In the genomic region with DNA sequence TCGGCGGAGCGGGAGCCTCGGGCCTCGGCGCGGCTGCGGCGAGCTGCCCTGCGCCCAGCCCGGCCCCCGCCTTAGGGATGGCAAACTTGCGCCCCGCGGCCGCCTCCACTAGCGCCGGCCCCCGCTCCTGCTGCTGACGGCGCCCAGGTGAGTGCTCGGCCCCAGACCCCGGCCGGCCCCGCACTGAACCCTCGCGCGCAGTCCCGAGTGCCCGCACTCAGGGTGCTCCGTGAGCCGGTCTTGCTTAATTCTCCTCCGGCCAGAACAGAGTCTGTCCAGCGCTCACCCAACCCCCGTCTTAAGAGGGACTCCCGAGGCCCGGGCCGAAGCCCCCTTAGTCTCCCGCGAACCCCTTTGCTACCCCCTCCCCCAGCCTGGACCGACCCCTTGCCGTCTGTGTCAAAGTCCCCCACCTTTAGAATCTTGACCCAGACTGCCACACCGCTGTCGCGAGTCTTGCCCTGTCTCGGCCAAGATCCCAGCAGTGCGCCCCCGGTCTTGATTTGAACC, we compare ENCODE assay signal across 7 mouse cellular contexts. TPM values are rescaled to one million over a fixed set of nuclear protein-coding genes. Genes with fewer than 3 reads are reported as not detected.
DNase-seq lines count a peak whose midpoint lies in the region; ATAC-seq and TF ChIP-seq lines count a peak whose summit lies in the region.

No protein-coding gene starts in this region.

- intact Hi-C loops in left cerebral cortex, adult 2 months (cut with DNase I), result loop anchor here (2.0 kb wide), 1 partner anchor 28 kb away; no protein-coding TSS in a partner anchor
- intact Hi-C loops in left cerebral cortex, postnatal 25 days (cut with DNase I), result no loop called here

- peak overlapping the region; percentile 95 for H3K27ac ChIP-seq in left cerebral cortex, adult 2 months
- peak overlapping the region; percentile 39; the same call in 1 of the 2 replicates for H3K27ac ChIP-seq in embryonic facial prominence, embryonic 13.5 days
- H3K27ac ChIP-seq in hindbrain, embryonic 11.5 days (ENCODE audit: low read depth, low read length), result peak overlapping the region; percentile 30; the same call in 1 of the 2 replicates
- peak overlapping the region; percentile 87 for H3K27ac ChIP-seq in midbrain, embryonic 14.5 days (replicated peaks; ENCODE audit: low read depth, low read length)

- H3K36me3 ChIP-seq in embryonic facial prominence, embryonic 13.5 days, result no peaks in the 10 kb centered on the region
- H3K36me3 ChIP-seq in hindbrain, embryonic 11.5 days (ENCODE audit: control insufficient read depth, insufficient read depth, low read length), result no peaks in the 10 kb centered on the region
- no peaks in the 10 kb centered on the region for H3K36me3 ChIP-seq in midbrain, embryonic 14.5 days (ENCODE audit: control insufficient read depth, insufficient read depth, low read length)

- peak overlapping the region; percentile 86 for H3K9ac ChIP-seq in embryonic facial prominence, embryonic 13.5 days
- peak overlapping the region; percentile 77 for H3K9ac ChIP-seq in hindbrain, embryonic 11.5 days (ENCODE audit: low read depth, low read length)
- peak overlapping the region; percentile 81 for H3K9ac ChIP-seq in midbrain, embryonic 14.5 days (replicated peaks; ENCODE audit: low read length)

- no peak for DNase-seq in left cerebral cortex, adult 2 months (ENCODE audit: extremely low spot score in 1 of 2, low spot score in 2 of 2)
- no peak for DNase-seq in left cerebral cortex, postnatal 25 days (ENCODE audit: low spot score in 2 of 2)
- peak; percentile 58 for DNase-seq in hindbrain, embryonic 11.5 days (ENCODE audit: low spot score)
- peak; percentile 64 for DNase-seq in midbrain, embryonic 14.5 days
- DNase-seq in gastrocnemius, adult 8-10 months (ENCODE audit: low spot score in 2 of 2), result no peak

- WGBS in embryonic facial prominence, embryonic 13.5 days, result under 1% methylated on average over 32 of the region's 48 CpGs
- WGBS in hindbrain, embryonic 11.5 days, result 0% methylated on average over 36 of the region's 48 CpGs
- WGBS in midbrain, embryonic 14.5 days, result under 1% methylated on average over 33 of the region's 48 CpGs

- no peaks in the 10 kb centered on the region for H3K9me3 ChIP-seq in embryonic facial prominence, embryonic 13.5 days
- no peaks in the 10 kb centered on the region for H3K9me3 ChIP-seq in hindbrain, embryonic 11.5 days (ENCODE audit: control insufficient read depth, low read length)
- H3K9me3 ChIP-seq in midbrain, embryonic 14.5 days (ENCODE audit: control insufficient read depth, low read length), result no peaks in the 10 kb centered on the region

- peak overlapping the region; percentile 95 for H3K4me2 ChIP-seq in embryonic facial prominence, embryonic 13.5 days
- H3K4me2 ChIP-seq in hindbrain, embryonic 11.5 days (replicated peaks; ENCODE audit: low read depth, low read length), result peak overlapping the region; percentile 96
- peak overlapping the region; percentile 86 for H3K4me2 ChIP-seq in midbrain, embryonic 14.5 days (ENCODE audit: low read length)

- ATAC-seq in embryonic facial prominence, embryonic 13.5 days (ENCODE audit: insufficient number of reproducible peaks, insufficient read depth, low FRiP score, low TSS enrichment, low read depth), result no peak
- peak; percentile 13; the same call in 1 of the 2 replicates for ATAC-seq in hindbrain, embryonic 11.5 days (ENCODE audit: low FRiP score)
- ATAC-seq in midbrain, embryonic 14.5 days (ENCODE audit: low FRiP score, low TSS enrichment), result no peak
- no peak for ATAC-seq in activated CD4-positive, CD25-positive, alpha-beta regulatory T cell, adult 4 months

- H3K4me1 ChIP-seq in embryonic facial prominence, embryonic 13.5 days, result peaks cover 66% of the 10 kb centered on the region
- H3K4me1 ChIP-seq in hindbrain, embryonic 11.5 days (replicated peaks; ENCODE audit: control insufficient read depth, insufficient read depth, low read length), result peaks cover 24% of the 10 kb centered on the region
- peaks cover 73% of the 10 kb centered on the region for H3K4me1 ChIP-seq in midbrain, embryonic 14.5 days (ENCODE audit: control insufficient read depth, insufficient read depth, low read length)

- no peak for TF ChIP-seq CTCF in left cerebral cortex, adult 2 months (IDR thresholded peaks at IDR 0.05)

- peaks cover 85% of the 10 kb centered on the region for H3K27me3 ChIP-seq in embryonic facial prominence, embryonic 13.5 days
- peaks cover 23% of the 10 kb centered on the region for H3K27me3 ChIP-seq in hindbrain, embryonic 11.5 days (ENCODE audit: control insufficient read depth, insufficient read depth, low read length)
- H3K27me3 ChIP-seq in midbrain, embryonic 14.5 days (ENCODE audit: control insufficient read depth, insufficient read depth, low read length), result no peaks in the 10 kb centered on the region

- H3K4me3 ChIP-seq in left cerebral cortex, adult 2 months, result peak overlapping the region; percentile 95
- peak overlapping the region; percentile 73 for H3K4me3 ChIP-seq in embryonic facial prominence, embryonic 13.5 days
- H3K4me3 ChIP-seq in hindbrain, embryonic 11.5 days (ENCODE audit: low read depth, low read length), result peak overlapping the region; percentile 74
- peak overlapping the region; percentile 76 for H3K4me3 ChIP-seq in midbrain, embryonic 14.5 days (replicated peaks; ENCODE audit: low read depth, low read length)

RNA-seq across cellular contexts. Expression of a gene that starts 0.5 kb away (rescaled TPM):
- total RNA-seq in left cerebral cortex, adult 2 months (2021), result 100 to 1,000 TPM; 422 to 424 TPM
- 100 to 1,000 TPM; 377 to 394 TPM for total RNA-seq in left cerebral cortex, postnatal 25 days (2021)
- 6.7 and 7.9 TPM in 2 replicates for polyA plus RNA-seq in embryonic facial prominence, embryonic 13.5 days (2015; fragmentation: Nextera tagmentation; extraction: Ambion mirVana)
- 4.5 and 6.3 TPM in 2 replicates for polyA plus RNA-seq in hindbrain, embryonic 11.5 days (2014; fragmentation: Nextera tagmentation; extraction: Ambion mirVana)
- polyA plus RNA-seq in midbrain, embryonic 14.5 days (2014; fragmentation: Nextera tagmentation; extraction: Ambion mirVana), result 15.9 and 16.9 TPM in 2 replicates
- total RNA-seq in gastrocnemius, adult 8-10 months (2022), result 1 to 10 TPM in 2 of 4 experiments, under 1 TPM in 2; 0.29 to 2.3 (median 1.1) TPM
- 1 to 10 TPM in 1 of 2 experiments, not detected in 1; 1.4 TPM for polyA plus RNA-seq in activated CD4-positive, CD25-positive, alpha-beta regulatory T cell, adult 4 months (2017; shearing (Covaris generic))

RNA-seq across cellular contexts. Expression of a gene that starts 56.2 kb away (rescaled TPM):
- under 1 TPM; 0.40 to 0.57 TPM for total RNA-seq in left cerebral cortex, adult 2 months (2021)
- total RNA-seq in left cerebral cortex, postnatal 25 days (2021), result under 1 TPM; 0.37 TPM
- polyA plus RNA-seq in embryonic facial prominence, embryonic 13.5 days (2015; fragmentation: Nextera tagmentation; extraction: Ambion mirVana), result 0.06 and 0.08 TPM in 2 replicates
- polyA plus RNA-seq in hindbrain, embryonic 11.5 days (2014; fragmentation: Nextera tagmentation; extraction: Ambion mirVana), result 0.08 TPM in 1 of 2 replicates, not detected in the other
- polyA plus RNA-seq in midbrain, embryonic 14.5 days (2014; fragmentation: Nextera tagmentation; extraction: Ambion mirVana), result 0.16 TPM in 1 of 2 replicates, not detected in the other
- not detected for total RNA-seq in gastrocnemius, adult 8-10 months (2022)
- not detected for polyA plus RNA-seq in activated CD4-positive, CD25-positive, alpha-beta regulatory T cell, adult 4 months (2017; shearing (Covaris generic))

Comparison
In these comparisons a context has a peak if more than half of its experiments do, and no peak if none do; other contexts are left out.
1. DNase-seq: peak in hindbrain, embryonic 11.5 days (single experiment) and midbrain, embryonic 14.5 days (single experiment); none in left cerebral cortex, adult 2 months (0 of 2), left cerebral cortex, postnatal 25 days (0 of 2) and gastrocnemius, adult 8-10 months (0 of 2).
2. H3K27ac ChIP-seq: peak in every context shown above with its lines; median percentile 95 in left cerebral cortex, adult 2 months; 87 in midbrain, embryonic 14.5 days; 39 in embryonic facial prominence, embryonic 13.5 days; 30 in hindbrain, embryonic 11.5 days.
3. Peak in every context shown above with its lines, with median percentiles within 50 percentile points of each other: H3K4me3 ChIP-seq, H3K4me2 ChIP-seq and H3K9ac ChIP-seq.